Mouse (Mus musculus): Measurements from ENCODE around the gene Gpa33.
A peak's percentile ranks its signal among the peaks of the same experiment; 100 is the strongest.
"Not testable (repeated sequence)": the region's sequence is repeated elsewhere in the genome, so short reads cannot be mapped to it uniquely, and the experiment has no call there.

Gpa33 gene

DNA sequence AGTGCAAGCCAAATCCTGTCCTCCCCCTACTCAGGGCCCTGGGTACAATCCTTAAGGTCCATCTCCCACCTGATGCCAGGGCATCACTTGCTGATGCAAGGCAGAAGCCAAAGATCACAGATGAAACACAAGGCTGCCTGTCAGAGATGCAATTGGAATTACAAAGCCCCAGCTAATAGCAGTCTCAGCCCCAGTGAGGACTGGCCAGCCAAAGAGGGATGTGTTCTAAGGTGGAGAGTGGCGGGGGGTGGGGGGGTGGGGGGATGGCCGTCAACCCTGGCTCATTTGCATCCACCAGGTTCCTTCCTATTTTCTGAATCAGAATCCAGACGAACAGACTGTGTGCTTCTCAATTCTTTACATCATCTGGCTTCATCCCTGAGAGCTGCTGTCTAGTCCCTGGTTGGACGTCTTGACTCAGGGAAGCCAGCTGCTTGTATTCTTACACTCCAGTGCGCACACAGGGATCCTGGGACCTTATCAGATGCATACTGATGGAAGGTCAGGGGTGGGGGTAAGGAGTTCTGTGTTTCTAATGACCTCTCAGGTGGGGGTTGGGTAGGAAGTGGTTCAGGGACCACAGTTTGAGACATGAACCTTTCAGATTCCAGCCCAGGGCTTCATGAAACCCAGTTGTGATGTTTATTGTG lies 5.2 kb downstream of the Gpa33 start:
- no peak for DNase-seq

DNA sequence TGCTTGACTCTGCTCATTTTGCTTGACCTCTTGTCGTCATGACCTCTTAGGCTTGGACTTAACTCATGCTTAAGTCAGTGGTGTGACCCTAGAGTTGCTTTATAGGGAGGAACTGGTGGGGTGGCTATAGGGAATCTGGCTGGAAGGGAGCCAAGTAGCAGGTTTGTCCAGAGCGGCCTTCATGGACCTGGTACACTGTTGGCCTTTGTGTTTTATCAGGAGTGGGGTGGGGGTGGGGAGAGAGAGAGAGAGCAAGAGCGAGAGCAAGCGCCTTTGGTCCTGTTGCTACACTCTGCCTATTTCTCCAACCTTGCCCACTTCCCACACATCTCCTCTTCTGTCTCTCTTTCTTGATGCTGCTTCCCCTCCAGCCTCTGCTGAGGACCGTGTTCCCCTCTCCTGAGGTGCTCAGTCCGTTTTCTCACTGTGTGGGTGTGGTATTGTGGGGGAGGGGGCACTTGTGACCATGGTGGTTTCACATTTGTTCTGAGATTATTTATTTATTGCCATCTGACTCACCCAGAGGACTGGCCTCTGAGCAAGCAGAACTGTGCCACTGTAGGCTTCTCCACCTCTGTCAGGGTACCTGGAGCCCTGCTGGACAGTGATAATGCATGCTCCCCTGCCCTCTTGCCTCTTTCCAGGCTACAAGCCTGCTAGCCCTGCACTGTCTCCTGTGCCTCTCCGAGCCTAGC lies 7.4 kb downstream of the Gpa33 start:
- no peak for DNase-seq

DNA sequence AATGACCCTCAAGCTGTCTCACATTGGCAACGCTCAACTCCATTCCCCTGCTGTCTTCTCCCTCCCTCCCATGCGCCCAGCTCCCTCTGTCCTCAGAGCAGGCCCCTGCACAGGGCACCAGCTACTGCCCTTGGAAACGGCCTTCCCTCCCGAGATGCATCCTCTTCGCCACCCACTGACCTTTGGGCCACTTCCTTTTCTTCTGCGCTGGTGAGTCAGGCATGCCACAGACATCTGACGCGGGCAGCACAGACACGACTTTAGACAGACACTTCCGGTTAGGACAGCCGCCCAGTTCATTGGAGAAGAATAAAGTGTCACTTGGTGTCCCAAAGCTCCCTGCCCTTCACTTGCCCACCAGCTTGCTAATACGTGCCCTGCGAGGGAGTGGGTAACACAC lies 8.1 kb downstream of the Gpa33 start:
- DNase-seq = no peak

DNA sequence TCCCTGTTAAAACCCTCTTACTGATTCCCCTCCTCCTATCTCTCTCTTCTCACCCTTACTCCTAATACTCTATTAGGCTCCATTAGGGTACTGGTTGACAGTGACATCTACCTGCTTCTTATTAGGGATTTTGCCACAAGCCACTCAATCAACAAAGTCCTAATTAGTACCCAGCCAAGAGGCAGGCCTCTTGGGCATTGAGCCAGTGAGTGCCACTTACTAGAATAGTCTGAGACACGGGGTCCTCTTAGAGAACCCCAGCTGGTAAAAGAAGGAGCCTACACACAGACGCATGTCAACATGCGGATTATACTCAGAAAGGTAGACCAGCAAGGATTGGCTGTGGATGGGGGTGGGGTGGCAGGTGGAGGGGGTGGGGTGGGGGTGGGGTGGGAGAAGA lies 9.1 kb downstream of the Gpa33 start:
- no peak for DNase-seq

DNA sequence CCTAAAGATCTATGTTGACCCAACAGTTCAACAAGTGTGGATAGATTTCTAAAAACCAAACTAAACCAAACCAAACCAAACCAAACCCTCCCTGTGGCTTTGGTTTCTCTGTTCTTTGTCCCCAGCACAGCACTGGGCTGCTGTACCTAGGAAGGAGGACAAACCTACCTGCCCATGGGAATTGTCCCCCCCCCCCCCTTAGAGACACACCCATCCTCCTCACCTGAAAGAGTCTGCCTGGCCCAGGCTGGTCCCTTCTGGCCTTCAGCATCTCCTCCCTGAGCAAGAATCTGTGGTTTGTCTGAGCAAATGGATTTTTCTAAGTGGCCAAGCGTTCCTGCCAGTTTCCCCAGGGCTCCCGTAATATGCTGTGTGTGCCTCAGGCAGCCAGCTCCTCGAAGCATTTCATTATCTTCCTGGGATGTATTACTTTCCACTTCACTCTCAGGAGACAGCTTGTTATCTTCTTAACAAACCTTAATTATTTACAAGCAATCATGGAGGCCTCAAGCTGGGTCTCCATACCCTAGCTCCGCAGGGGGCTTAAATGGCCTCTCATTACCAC lies 9.7 kb downstream of the Gpa33 start:
- DNase-seq = no peak

DNA sequence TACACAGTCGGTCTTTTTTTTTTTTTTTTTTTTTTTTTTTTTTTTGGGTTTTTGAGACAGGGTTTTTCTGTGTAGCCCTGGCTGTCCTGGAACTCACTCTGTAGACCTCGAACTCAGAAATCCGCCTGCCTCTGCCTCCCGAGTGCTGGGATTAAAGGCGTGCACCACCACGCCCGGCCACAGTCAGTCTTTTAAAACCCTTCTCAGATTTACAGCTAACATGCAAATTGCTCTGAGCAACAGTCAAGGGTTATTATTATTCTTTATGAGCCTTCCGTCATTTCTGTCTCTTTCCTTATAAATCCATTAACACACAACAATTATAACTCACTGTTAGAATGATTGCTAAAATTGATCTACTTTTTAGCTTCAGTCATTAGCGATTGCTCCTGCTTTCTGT lies 11.8 kb downstream of the Gpa33 start:
- not testable (repeated sequence) for DNase-seq

DNA sequence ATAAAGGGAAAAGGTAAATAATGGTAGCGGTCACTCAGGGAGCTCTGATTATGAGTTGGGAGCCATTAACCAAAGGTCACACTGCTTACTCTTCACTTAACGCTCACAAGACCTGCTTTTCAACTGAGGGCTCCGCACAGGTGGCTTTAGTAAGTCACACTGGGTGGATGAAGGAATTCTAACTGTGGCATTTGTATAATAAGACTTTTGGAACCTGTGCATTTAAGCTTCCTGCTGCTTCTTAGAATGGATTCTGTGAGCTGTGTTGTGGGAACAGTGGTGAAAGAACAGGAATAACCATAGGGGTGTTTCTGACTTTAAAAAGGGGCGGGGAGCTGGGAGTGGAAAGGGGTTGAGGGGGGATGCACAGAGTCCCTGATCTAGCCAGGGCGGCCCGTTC lies 12.3 kb downstream of the Gpa33 start:
- DNase-seq = no peak

DNA sequence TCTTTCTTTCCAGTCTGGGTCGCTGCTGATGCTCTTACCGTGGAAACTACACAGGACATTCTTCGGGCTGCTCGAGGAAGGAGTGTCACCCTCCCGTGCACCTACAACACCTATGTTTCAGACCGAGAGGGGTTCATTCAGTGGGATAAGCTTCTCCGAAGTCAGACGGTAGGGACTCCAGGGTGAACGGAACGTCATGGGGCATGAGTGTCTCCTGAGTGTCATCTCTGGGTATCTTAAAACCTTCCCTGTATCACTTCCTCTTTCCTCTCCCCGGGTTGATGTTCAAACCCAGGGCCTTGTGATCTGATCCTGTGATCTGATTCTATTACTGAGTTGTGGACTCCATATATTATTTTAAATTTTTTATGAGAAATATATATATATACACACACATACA lies 16.6 kb downstream of the Gpa33 start:
- no peak for DNase-seq

DNA sequence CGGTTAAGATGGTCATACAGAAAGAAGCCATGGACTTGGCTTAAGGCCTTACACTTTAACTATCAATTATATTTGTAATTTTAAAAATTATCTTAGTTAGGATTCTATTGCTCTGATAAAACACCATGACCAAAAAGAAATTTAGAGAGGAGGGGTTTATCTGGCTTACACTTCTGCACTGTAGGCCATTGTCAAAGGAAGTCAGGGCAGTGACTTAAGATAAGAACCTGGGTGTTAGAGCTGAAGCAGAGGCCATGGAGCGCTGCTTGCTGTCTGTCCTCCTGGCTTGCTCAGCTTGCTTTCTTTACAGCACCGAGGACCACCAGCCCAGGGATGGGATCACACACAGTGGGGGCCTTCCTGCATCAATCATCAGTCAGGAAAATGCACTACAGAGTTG lies 17.6 kb downstream of the Gpa33 start:
- DNase-seq = no peak

DNA sequence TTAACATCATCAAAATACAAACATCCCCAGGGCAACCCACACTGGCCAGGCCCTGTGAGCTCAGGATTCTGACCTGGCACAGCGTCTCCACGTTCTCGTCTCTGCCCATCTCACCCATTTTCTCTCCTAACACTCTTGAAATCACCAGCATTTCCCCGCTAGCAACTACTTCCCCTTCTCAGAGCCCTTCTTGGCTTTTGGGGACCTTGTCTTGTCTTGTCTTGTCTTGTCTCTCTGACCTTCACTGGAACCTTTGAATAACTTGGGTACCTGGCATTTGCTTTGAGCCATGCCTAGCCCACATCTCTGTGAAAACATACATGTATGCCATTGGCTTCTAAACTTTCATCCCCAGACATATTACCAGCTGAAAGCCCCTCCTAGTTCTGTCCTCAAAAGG lies 19.4 kb downstream of the Gpa33 start:
- no peak for DNase-seq

DNA sequence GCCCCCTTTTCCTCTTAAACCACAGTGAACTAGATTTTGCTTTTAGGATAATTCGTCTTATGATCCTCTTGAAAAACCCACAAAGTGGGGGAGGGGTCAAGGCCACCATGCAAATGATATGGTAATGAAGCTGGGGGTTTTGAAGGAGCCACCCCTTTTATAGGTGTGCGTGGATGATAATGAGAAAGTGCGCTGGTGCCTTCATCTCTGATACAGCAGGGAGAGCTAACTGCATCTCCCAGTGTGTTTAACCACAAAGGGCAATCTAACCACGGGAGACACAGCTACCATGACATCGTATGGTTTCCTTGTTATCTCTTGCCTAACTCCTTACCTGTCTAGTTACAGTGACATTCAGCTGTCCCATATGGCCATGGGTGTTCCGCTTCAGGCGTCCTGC lies 20.0 kb downstream of the Gpa33 start:
- no peak for DNase-seq

DNA sequence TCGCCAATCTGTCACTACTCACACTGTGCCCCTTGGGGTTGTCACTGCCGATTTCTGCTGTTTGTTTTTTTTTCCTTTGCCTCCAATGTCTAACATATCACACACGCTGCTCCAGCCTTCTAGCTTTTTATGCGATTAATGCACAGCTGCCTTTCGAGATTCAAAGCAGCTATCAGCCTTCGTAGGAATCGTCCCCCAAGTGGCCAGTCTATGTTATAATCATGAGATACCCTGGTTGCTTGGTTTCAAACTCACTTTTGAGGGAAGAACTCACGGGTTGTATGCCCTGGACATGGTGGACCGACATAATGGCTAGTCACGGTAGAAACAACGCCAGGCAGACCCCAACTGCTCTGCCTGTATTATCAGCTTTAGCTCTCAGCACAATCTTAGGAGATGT lies 21.3 kb downstream of the Gpa33 start:
- no peak for DNase-seq

DNA sequence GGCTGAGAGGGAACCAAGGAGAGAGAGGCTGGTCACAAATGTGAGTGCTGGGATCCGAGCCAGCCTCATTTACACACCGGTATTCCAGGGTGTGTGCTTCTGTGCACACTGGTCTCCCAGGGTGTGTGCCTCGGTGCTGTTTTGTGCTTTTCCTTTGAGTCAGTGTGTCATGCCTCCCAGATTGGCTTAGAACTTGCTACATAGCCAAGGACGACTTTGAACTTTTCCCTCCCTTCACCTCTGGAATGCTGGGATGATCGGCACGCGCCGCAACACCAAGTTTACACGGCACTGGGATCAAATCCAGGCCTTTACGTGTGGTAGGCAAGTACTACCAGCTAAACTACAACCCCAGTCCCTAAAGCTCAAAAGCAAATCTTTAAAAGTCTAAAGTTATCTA lies 22.0 kb downstream of the Gpa33 start:
- no peak for DNase-seq

DNA sequence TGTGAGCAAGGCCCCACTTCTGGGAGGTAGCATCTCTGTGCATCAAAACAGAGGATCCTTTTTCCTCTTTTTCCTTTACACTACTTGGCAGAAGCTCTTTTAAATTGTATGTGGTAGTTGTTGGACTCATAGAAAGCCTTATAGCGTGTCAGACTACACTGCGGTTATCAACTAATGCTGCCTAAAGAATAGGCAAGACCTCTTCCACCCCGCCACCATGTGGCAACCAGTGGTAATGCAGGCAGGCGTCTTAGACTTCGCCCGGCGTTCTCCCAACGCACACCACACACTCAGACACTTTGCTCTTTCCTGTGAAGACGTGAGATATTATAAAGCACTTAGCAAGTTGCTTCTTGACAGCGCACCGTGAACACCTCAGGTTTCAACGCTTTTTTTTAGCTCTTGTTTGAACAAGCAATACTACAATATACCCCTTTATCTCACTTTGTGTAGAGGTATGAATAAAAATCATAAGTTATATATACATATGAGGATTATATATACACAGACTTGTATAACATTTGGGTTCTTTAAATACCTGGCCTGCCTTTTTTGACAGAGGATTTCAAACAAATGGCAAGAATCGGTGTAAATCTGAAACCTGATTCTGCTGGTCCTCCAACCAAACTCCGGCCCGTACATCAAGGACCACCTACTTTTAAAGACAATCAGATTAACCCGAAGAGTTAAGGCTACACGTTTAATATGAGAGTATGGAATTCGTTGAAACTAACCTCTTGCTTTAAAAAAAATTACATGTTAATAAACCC lies 23.5 kb downstream of the Gpa33 start:
- DNase-seq = peak; percentile 94

DNA sequence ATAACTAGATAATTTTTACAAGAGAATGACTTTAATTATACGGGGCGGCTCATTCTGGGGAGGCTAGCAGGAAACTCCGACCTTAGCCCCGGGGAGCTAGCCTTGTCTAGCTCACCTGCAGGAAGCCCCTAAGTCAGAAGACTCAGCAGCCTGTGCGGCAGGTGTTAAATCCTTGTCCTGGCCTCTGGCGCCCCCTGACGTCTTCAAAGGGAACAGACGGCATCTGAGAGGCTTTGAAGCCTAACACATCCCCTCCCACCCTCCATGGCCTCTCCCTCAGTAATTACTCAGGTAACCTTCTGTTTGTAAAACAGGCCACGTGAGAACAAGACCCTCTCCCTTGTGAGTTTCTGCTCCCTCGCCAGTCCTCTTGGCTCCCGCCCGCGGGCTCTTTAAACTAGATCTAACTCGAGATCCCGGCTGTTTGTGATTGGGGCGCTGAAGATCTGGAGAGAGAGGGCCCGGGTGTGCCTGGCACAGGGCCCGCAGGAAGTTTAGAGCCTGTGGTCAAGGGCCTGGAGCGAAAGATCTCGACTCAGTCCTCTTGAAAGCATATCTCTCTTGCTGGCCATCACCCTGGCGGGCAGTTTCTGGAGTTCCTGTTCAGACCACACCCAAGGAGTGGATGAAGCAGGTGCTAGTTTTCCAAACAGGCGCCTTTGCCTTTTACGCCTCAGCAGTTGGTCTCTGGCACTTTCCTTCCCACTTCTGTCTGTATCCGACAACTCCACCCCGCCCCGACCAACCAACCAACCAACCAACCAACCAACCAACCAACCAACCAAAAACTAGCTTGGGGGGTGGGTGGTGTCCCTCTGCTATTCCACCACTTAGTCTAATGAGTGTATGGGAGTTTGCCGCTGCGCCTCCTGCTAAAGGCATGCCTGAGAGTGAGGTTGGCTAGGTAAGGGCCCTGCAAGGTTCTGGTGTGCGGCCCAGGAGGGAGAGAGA lies 24.4 kb downstream of the Gpa33 start:
- DNase-seq = peak; percentile 88

DNA sequence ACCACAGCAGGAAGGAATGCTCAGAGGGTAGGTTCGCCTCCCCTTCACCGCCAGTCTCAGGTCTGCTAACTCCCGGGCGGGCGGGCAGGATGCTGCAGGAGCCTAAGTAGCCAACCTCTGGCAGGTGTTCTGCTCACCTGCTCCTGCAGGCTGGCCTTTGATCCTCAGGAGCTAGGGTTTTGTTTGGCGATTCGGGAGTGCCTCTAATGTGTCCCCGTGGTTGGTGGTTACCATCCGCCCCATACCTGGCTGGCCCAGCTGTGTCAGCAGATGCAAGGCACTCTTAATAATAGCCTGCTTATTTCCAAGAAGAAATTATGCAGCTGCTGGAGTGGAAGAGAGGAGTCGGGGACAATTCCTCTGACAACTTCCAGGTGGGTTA lies 25.1 kb downstream of the Gpa33 start:
- DNase-seq = no peak

DNA sequence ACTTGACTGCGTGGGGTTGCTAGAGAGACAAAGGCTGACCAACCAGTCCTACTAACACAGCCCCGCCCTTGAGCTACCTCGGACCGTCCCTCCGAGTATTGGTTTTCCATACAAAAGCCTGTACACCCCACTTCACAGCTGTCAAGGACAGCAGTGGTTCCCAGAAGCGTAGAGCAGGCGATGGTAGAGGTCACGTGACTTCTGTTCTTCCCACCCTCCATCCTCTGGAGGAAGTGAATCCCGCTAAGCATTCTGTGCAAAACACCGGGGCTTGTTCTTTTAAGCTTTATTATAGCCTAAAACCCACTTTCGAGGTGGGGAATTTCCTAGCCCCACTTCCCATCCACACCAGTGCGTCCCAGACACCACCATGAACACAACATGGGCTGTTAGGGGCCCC lies 27.7 kb downstream of the Gpa33 start:
- DNase-seq = no peak

DNA sequence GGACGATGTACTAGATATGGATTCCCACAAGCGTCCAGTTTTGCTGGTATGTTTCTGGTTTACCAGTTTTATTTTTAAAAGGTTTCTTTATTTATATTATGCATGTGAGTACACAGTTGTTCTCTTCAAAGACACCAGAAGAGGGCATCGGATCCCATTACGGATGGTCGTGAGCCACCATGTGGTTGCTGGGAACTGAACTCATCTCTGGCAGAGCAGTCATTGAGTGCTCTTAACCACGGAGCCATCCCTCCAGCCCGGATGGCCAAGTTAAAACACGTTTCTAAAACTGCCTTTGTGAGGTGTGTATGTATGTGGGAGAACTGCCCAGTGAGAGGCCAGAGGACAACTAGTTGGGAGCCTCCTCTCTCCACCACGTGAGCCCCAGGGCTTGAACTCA lies 28.6 kb downstream of the Gpa33 start:
- DNase-seq = no peak

DNA sequence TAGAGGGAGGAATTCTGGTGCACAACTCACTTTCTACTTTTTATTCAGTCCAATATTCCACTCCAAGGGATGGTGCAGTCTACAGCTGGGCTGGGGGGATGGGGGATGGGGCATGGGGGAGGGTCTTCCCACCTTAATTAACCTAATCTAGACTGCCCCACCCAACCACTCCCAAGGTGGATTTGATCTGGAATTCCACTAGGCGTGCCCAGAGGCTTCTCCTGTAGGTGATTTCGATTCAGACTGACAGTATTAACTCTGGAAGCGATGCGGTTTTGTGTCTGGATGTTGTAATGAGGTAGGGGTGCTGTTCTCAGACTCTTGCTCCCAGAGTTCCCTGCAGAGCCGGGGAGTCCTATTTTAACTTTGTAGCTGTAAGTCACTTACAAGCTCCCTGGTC lies 30.1 kb downstream of the Gpa33 start:
- no peak for DNase-seq

DNA sequence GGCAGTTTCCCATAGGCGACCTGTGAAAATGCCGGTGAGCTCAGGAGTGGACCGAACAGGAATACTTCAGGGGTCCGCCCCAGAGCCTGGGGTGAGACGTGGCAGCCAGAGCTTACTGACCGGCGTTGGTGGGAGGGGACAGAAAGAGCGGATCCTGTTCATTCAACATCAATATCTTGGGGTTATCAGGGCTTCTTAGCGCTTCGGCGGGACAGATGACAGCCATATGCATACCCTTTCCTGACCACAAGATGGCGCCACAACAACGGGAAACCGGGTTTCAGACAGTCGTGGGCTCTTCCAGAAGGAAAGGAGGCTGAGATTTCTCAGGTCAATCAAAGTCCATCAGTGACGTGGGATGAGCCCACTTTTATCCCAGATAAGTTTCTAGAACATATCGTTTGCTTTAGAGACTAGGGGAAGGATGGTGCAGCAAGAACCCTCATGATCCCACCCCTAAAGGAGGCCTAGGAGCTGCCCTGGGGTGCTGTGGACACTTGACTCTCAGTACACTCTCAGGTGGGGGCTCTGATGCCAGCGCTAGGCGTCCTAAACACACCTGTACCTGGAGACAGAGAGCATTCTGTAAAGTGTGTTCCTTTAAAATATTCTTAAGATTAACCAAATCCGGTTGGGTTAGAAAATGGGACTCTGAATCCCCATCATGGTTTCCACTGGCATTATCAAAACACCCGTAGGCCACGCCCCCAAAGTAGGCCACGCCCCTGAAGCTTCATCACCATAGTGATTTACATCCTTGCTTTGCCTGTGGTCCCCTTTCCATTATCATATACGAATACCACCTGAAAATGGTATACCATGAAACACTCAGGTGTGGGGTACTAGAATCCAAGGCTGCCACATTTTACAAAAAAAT lies 30.8 kb downstream of the Gpa33 start:
- peak; percentile 56 for DNase-seq

DNA sequence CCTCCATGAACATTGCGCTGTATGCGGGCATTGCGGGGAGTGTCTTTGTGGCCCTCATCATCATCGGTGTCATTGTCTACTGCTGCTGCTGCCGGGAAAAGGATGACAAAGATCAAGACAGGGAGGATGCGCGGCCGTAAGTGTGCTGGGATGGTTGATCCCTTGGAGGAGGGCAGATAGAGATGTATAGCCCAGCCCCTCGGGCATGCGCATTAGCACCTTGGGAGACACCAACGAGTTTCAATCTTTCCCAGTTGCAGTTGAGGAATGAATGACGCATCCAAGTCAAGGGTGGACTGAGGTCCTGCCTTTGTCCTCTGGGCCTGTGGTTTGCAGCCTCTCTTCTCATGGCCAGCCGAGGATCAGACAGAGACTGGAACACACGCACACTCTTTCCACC lies 34.5 kb downstream of the Gpa33 start:
- DNase-seq = no peak

DNA sequence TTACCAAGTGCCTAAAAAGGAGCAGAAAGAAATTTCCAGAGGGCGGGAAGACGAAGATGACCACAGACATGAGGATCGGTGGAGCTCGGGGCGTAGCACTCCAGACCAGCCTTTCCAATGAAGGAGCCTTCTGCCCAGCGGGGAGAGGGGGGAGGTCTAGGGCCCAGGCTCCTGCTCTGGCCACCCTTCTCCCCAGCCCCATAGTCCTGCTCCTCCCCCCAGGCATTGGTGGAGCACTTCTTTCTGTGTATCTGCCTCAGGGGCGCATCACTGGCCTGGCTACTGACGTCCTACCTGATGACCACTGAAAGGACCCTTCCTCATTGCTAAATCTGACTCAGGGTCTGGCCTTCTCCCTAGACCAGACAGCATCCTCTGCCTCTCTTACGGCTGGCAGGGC lies 35.1 kb downstream of the Gpa33 start:
- DNase-seq = no peak
